Mouse (Mus musculus) embryonic facial prominence, embryonic 12.5 days (tissue): ENCODE results near the gene Pcolce2. TPM values are rescaled to one million over a fixed set of nuclear protein-coding genes. Genes with fewer than 3 reads are reported as not detected.

ENCODE experiments used
- ATAC-seq: fragments of 200-750 bp; cut with Nextera tagmentation; 2 replicates; pipeline ENCODE4 v1.8.0; 2017; ENCODE audit not compliant: insufficient number of reproducible peaks, insufficient read depth, low FRiP score, low TSS enrichment
- H3K27ac ChIP-seq: fragments of 300-500 bp; sonication (generic); 2 replicates; pipeline ENCODE4 v1.5.1; 2016; ENCODE audit warnings: mild to moderate bottlenecking
- H3K27me3 ChIP-seq: fragments of 300-500 bp; sonication (generic); 2 replicates; pipeline ENCODE4 v1.6.1; 2016; ENCODE audit warnings: mild to moderate bottlenecking, moderate library complexity
- H3K36me3 ChIP-seq: fragments of 300-500 bp; sonication (generic); 2 replicates; pipeline ENCODE4 v1.6.1; 2016; ENCODE audit warnings: mild to moderate bottlenecking
- H3K4me1 ChIP-seq: fragments of 300-500 bp; sonication (generic); 2 replicates; pipeline ENCODE4 v1.6.1; 2016
- H3K4me2 ChIP-seq: fragments of 300-500 bp; sonication (generic); replicated peaks from 2 replicates; pipeline ENCODE4 v1.6.1; 2016; ENCODE audit warnings: mild to moderate bottlenecking, moderate library complexity
- H3K4me3 ChIP-seq: fragments of 300-500 bp; sonication (generic); 2 replicates; pipeline ENCODE4 v1.5.1; 2016; ENCODE audit warnings: mild to moderate bottlenecking
- H3K9ac ChIP-seq: fragments of 300-500 bp; sonication (generic); 2 replicates; pipeline ENCODE4 v1.6.1; 2016; ENCODE audit warnings: mild to moderate bottlenecking, moderate library complexity
- H3K9me3 ChIP-seq: fragments of 300-500 bp; sonication (generic); 2 replicates; pipeline ENCODE4 v1.6.1; 2016; ENCODE audit warnings: mild to moderate bottlenecking, moderate library complexity
- WGBS: fragments of 180-500 bp; shearing (Covaris S2); methylation state at CpG from one replicate; pipeline ENCODE4 v1.1.7; 2016; 5-methylcytosine and 5-hydroxymethylcytosine counted together
- polyA plus RNA-seq: library from polyadenylated mRNA; unstranded; fragments of >200 nt; fragmentation: Nextera tagmentation; extraction: Ambion mirVana; gene quantifications from 2 replicates; pipeline ENCODE4 v1.2.1, GENCODE M21; 2016

Gene Pcolce2
- 6.7 and 8.8 TPM in 2 replicates for polyA plus RNA-seq

GRCm38 (mm10) chr9:95637271-95638181 lies at the start of gene Pcolce2:
Pcolce2 (plus strand) TSS chr9:95637601.
- H3K4me1 ChIP-seq, result no peaks in the 10 kb centered on the region
- H3K4me3 ChIP-seq, result peak within 1 kb of the TSS; percentile 71
- ATAC-seq, result peak; percentile 87
- under 1% methylated on average over 49 of the region's 71 CpGs for WGBS
- H3K9me3 ChIP-seq, result no peaks in the 10 kb centered on the region
- peak within 1 kb of the TSS; percentile 97 for H3K4me2 ChIP-seq
- H3K9ac ChIP-seq, result peak within 1 kb of the TSS; percentile 70
- H3K27ac ChIP-seq, result no peak within 1 kb of the TSS
- 0 out of 2 replicates have a peak, but pooled peaks cover 5% of the 10 kb centered on the region for H3K27me3 ChIP-seq
- no peaks in the 10 kb centered on the region for H3K36me3 ChIP-seq

- H3K9me3 ChIP-seq, result no peaks in the 10 kb centered on the region
- no peak overlapping the region for H3K4me2 ChIP-seq
- H3K27ac ChIP-seq, result no peak overlapping the region
- no peak overlapping the region for H3K9ac ChIP-seq
- H3K27me3 ChIP-seq, result no peaks in the 10 kb centered on the region
- no peak overlapping the region for H3K4me3 ChIP-seq
- H3K36me3 ChIP-seq, result no peaks in the 10 kb centered on the region
- H3K4me1 ChIP-seq, result no peaks in the 10 kb centered on the region
- WGBS, result 89% methylated on average over 7 of the region's 7 CpGs
- ATAC-seq, result no peak
Measured at GRCm38 (mm10) chr9:95588070-95588469, 49.3 kb upstream of the Pcolce2 start.

GRCm38 (mm10) chr9:95594291-95594690 lies 43.1 kb upstream of the Pcolce2 start:
- Histone ChIP-seq H3K9me3 (no peaks in the 10 kb centered on the region), H3K9ac (no peak overlapping the region), H3K4me3 (no peak overlapping the region), H3K27me3 (no peaks in the 10 kb centered on the region), H3K27ac (no peak overlapping the region), H3K4me1 (no peaks in the 10 kb centered on the region), H3K36me3 (no peaks in the 10 kb centered on the region), H3K4me2 (no peak overlapping the region)
- no peak for ATAC-seq
- WGBS, result 88% methylated on average over 4 of the region's 4 CpGs

GRCm38 (mm10) chr9:95597466-95598178 lies 39.8 kb upstream of the Pcolce2 start:
- WGBS, result 33% methylated on average over 13 of the region's 13 CpGs
- Histone ChIP-seq H3K9ac (no peak overlapping the region), H3K4me1 (no peaks in the 10 kb centered on the region), H3K27ac (no peak overlapping the region), H3K27me3 (no peaks in the 10 kb centered on the region), H3K9me3 (no peaks in the 10 kb centered on the region), H3K4me3 (0 out of 2 replicates have a peak overlapping the region, but pooled peaks have one; percentile 4), H3K4me2 (peak overlapping the region; percentile 32), H3K36me3 (no peaks in the 10 kb centered on the region)
- no peak for ATAC-seq

GRCm38 (mm10) chr9:95598179-95598721 lies 39.2 kb upstream of the Pcolce2 start:
- 52% methylated on average over 19 of the region's 19 CpGs for WGBS
- Histone ChIP-seq H3K36me3 (no peaks in the 10 kb centered on the region), H3K27me3 (no peaks in the 10 kb centered on the region), H3K9ac (no peak overlapping the region), H3K4me3 (0 out of 2 replicates have a peak overlapping the region, but pooled peaks have one; percentile 4), H3K9me3 (no peaks in the 10 kb centered on the region), H3K27ac (no peak overlapping the region), H3K4me2 (peak overlapping the region; percentile 32), H3K4me1 (no peaks in the 10 kb centered on the region)
- no peak for ATAC-seq

GRCm38 (mm10) chr9:95599399-95599798 lies 38.0 kb upstream of the Pcolce2 start:
- Histone ChIP-seq H3K27ac (no peak overlapping the region), H3K4me1 (no peaks in the 10 kb centered on the region), H3K9me3 (no peaks in the 10 kb centered on the region), H3K36me3 (no peaks in the 10 kb centered on the region), H3K4me2 (no peak overlapping the region), H3K9ac (no peak overlapping the region), H3K4me3 (no peak overlapping the region), H3K27me3 (no peaks in the 10 kb centered on the region)
- 84% methylated on average over 4 of the region's 4 CpGs for WGBS
- no peak for ATAC-seq

GRCm38 (mm10) chr9:95602849-95603248 lies 34.6 kb upstream of the Pcolce2 start:
- ATAC-seq, result no peak
- Histone ChIP-seq H3K27me3 (no peaks in the 10 kb centered on the region), H3K9me3 (no peaks in the 10 kb centered on the region), H3K4me1 (no peaks in the 10 kb centered on the region), H3K9ac (no peak overlapping the region), H3K4me2 (no peak overlapping the region), H3K4me3 (no peak overlapping the region), H3K36me3 (no peaks in the 10 kb centered on the region), H3K27ac (no peak overlapping the region)
- 79% methylated on average over 3 of the region's 3 CpGs for WGBS

GRCm38 (mm10) chr9:95603316-95603715 lies 34.1 kb upstream of the Pcolce2 start:
- no peak for ATAC-seq
- Histone ChIP-seq H3K4me3 (no peak overlapping the region), H3K27me3 (no peaks in the 10 kb centered on the region), H3K27ac (no peak overlapping the region), H3K36me3 (no peaks in the 10 kb centered on the region), H3K9ac (no peak overlapping the region), H3K4me1 (no peaks in the 10 kb centered on the region), H3K4me2 (no peak overlapping the region), H3K9me3 (no peaks in the 10 kb centered on the region)
- WGBS, result 85% methylated on average over 9 of the region's 9 CpGs

- Histone ChIP-seq H3K4me2 (no peak overlapping the region), H3K36me3 (no peaks in the 10 kb centered on the region), H3K27ac (no peak overlapping the region), H3K9me3 (no peaks in the 10 kb centered on the region), H3K27me3 (no peaks in the 10 kb centered on the region), H3K4me1 (no peaks in the 10 kb centered on the region), H3K4me3 (no peak overlapping the region), H3K9ac (no peak overlapping the region)
- WGBS, result 59% methylated on average over 5 of the region's 5 CpGs
- no peak for ATAC-seq
Measured at GRCm38 (mm10) chr9:95607196-95607595, 30.2 kb upstream of the Pcolce2 start.

GRCm38 (mm10) chr9:95612246-95612768 lies 25.1 kb upstream of the Pcolce2 start:
- no peak overlapping the region for H3K27ac ChIP-seq
- WGBS, result 78% methylated on average over 8 of the region's 8 CpGs
- no peaks in the 10 kb centered on the region for H3K4me1 ChIP-seq
- H3K36me3 ChIP-seq, result no peaks in the 10 kb centered on the region
- H3K9me3 ChIP-seq, result no peaks in the 10 kb centered on the region
- ATAC-seq, result no peak
- H3K27me3 ChIP-seq, result no peaks in the 10 kb centered on the region
- H3K9ac ChIP-seq, result no peak overlapping the region
- H3K4me2 ChIP-seq, result no peak overlapping the region
- no peak overlapping the region for H3K4me3 ChIP-seq

GRCm38 (mm10) chr9:95613426-95614127 lies 23.8 kb upstream of the Pcolce2 start:
- Histone ChIP-seq H3K9me3 (no peaks in the 10 kb centered on the region), H3K4me3 (no peak overlapping the region), H3K27ac (no peak overlapping the region), H3K9ac (no peak overlapping the region), H3K4me2 (peak overlapping the region; percentile 14), H3K4me1 (no peaks in the 10 kb centered on the region), H3K36me3 (no peaks in the 10 kb centered on the region), H3K27me3 (no peaks in the 10 kb centered on the region)
- 24% methylated on average over 9 of the region's 9 CpGs for WGBS
- ATAC-seq, result no peak
